Mouse (Mus musculus) lung, adult 18-20 months (tissue): ENCODE measurements at regions not wholly inside any gene's neighbourhood (a gene's known extent, or its start where the extent isn't known, plus 50 kb on each side); places are given as distances from the start of the nearest gene placed in this dataset.

Experiments
- DNase-seq, 2 experiments: peaks; one replicate each; pipeline ENCODE4 v3.0.0; 2022; ENCODE audit warnings: mixed read lengths in 2 of 2

DNA sequence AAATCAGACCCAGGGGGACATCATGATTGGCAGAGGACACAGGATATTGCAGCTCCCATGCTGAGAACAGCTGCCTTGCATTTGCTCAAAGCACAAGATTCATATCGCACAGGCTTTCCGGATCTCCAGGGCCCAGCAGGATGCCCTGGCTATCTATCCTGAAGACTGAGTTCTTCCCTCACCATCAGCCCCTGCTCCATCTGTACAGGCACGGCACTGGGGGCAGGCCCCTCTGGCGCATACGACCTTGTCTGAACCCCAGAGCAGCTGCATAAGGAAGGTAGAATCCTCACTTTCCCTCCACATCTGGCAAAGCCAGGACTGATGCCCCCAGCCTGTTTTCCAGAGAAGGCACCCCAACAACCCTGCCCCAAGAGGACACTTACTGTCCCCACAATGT lies 266.8 kb downstream of the Tns1 start:
- DNase-seq: no peak

DNA sequence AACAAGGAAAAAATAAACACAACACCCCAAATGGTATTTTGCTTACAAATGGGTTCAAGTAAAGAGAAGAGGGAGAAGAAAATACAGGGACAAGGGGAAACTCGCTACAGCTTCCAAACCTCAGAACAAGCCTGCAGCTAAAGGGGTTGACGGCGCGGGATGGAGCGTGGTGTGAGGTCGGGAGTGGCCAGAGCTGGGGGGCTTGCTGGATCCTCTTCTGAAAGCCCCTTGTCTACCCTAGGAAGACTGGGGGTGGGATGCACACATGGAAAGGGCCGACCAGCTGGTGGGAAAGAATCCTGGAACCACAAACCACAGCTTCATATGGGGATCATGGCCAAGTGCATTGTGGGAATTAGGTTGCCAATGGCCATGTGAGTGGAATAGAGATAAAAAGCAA lies 267.4 kb downstream of the Tns1 start:
- no peak for DNase-seq

DNA sequence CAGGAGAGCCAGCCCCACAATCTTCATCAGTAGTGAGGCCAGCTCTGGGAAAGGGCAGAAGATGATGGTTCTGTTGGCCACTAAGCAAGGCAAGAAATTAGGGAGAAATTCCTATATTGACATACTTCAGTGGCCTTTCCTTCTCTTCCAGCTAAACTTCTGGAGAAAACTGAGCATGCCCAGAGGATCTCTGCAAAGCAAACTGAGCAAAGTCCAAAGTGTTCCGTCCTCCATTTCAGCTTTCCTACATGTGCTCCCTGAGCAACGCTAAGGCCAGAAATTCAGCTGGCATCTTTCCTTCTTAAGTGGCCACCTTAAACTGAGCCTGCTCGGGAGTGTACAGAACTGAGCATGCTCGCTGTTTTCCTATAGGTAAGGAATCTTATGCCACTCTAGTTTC lies 268.9 kb downstream of the Tns1 start:
- DNase-seq: no peak

DNA sequence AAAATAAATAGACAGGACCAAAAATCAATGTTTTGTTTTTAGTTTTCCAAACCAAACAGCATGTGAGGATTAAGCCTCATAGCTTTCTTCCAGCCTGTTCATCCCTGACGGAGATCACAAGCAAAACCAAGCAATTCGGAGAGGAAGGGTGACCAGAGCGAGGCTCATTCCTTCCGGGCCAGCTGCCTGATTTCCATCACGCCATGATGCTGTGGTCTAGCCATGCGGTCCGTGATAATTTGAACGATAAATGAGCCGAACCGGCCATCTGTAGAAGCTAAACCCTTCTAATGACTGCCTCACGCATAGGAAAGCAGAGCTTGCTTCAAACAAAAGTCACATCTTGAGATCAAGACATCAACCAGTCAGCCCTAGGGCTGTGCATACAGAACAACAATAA lies 270.4 kb downstream of the Tns1 start:
- DNase-seq: no peak

DNA sequence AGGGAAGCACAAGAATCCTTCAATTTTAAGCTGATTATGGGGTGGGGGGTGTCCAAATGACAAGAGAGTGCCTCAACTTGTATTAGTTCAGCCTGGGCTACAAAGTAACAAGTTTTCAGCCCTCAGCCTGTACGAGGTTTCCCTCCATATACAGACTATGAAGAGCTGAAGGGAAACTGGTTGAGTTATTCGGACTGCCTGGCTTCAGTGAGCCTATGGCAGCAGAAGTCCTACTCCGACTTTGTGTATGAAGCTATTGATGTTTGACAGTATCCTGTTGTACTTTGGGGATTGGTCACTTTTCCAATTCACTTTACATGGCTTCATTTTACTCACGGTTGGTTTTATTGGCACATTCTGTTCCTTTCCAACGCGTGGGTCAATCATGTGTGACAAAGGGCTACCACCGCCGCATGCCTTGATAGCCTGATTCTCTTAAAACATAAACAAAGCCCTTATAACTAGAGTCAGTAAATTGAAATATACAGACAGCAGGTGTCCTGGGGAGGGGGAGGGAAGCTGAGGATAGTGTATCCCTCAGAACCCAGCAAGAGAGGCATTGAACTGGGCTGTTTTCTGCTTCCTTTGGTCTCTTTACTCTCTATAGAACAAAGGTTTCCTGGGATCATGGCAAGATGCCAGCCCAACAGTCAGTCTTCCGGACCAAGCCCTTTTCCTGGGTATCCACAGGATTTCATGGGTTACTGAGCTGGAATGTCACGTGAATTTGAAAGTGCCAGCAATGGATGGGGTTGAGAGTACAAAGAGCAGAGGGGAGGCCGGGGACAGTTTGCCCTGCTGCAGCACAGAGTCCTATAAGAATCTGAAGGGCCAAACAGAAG lies 273.9 kb downstream of the Tns1 start:
- DNase-seq: no peak

DNA sequence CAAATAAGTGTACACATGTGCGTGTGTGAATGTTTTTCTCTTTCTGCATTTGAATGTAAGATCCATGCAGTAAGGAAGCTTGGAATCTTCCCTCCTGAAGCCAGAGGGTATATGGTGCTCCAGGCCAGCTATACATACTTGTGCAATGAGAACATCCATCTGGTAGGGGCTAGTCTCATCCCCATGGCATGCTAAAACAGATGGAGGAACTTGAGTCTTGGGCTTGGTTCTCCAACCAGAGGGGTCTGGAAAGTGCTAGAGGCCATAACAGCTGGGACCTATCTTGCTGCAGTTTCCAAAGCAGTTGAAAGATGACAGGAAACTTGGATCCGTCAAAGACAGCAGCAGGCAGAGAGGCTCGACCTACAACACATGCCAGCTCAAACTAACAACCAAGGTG lies 275.9 kb downstream of the Tns1 start:
- no peak for DNase-seq

DNA sequence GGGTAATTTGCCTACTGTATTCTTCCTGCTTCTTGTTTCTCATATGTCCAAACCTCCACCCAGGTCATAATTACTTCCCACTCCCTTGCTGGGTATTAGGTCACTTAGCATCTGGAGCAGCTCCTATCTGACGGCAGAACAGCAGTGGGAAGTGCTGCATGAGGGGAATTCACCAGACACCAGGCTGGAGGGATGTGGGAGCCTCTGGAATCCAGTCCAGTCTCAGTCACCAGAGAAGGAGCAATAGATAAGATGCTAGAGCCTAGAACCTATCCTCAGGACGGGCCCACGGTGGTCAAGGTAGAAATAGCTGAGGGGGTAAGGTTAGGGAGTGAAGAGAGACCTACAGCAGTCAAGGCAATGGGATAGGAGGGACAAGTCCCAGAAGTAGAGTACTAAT lies 277.1 kb downstream of the Tns1 start:
- no peak for DNase-seq

DNA sequence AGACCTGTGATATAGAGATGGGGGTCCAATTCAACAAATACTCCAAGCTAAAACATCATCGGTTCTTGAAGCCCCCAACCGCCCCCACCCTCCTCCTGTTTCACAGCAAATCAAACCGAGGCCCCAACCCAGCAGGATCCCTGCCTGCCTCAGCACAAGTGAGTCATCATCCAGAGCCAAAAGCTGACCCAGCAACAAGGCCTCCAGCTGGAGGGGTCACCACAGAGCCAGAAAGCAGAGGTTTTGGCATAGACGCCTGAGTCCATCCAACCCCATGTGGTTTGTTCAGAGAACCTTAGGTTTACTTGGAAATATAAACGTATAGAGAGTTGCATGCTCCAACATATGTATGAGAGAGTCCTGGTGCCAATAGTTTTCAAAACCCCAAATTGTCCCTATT lies 279.1 kb downstream of the Tns1 start:
- DNase-seq: no peak

DNA sequence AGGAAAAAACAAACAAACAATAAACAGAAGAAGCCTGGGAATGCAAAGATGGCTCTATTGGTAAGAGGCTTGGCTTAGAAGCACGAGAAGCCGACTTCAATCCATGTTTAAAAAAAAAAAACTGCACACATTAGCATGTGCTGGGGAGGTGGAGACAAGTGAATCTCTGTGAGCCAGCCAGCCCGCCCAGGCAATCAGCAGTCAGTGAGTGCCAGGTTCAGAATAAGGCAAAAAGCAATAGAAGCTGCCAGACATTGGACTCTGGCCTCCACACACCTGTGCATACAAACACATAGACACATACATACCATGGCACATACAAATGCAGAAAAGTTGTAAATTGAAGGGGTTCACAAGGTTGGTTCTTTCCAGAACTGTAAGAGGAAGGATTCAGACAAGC lies 279.7 kb downstream of the Tns1 start:
- DNase-seq: no peak

DNA sequence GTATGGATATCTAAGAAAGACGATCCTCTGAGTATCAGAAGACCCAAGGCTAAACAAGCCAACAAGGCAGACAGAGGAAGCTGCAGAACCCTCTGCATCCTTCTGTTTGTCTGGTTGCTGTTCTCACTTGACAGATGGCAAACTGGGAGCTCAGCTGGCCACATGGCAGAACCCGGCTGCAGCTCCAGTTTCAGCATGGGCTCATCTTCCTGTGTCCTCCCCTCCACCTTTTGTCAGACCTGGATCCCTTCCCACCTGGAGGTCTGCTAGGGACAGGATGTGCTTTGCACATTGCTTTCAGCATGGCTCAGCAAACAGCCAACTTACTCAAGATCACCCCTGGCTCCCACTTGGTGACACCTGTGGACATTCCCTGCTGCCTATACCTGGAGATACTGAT lies 284.9 kb downstream of the Tns1 start:
- no peak for DNase-seq

DNA sequence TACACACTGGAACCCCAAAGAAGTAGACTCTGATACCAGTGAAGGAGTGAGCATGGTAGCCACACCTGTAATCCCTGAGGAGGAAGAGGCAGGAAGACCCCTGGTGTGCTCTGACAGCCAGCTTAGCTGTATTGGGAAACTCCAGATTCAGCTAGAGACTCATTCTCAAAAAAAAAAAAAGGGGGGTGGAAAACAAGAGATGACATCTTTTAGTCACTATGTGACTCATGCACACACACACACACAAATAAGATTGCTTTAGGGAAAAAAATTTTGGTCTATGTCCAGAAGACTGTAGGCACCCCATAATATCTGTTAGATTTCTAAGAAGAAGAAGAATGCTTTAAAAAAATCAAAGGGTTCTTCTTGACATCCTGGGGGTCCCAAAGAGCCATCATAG lies 287.6 kb downstream of the Tns1 start:
- DNase-seq: no peak

DNA sequence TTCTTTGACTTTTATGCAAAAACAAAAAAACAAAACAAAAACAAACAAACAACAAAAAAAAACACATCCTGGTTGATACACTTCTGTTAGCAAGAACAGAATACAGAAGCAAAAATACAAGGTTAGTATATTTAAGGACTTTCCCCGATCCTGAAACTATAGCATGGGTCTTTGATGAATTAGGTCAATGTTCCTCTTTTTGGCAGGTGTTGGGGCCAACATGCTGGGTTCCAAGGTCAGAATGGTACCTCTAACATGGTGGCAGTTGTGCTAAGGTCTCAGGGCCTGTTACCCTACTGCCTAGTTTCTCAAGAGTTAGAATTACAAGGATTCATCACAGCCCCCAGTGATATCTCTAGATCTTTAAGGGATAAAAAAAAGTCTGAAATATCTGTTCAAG lies 289.7 kb downstream of the Tns1 start:
- no peak for DNase-seq

DNA sequence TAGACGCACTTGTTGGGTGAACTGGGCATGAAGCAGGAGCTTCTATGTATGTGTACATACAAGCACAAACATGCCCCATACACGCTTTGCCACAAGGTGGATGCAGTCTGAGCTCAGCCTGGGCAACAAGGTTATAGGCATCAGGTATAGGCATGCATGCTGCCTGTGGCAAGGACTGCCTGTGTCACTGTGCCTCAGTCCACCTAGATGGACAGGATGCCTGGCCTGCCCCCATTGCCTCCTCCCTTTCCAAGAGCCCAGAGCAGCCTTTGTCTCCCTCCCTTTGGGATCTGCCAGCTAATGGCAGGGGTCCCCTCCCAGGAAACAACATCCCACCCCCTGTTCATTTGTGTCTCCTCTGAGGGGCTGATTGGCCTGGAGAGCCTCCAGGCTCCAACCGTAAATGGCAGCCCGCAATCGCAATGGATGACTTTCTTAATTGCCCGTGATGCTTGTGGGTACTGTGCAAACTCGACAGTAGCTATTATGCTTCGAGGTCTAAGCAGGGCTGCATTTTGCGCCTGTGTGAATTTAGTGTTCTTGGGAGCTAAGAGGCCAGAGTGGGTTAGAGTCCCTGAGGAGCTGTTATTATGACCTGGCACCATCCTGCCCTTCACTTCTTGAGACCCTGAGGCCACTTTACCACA lies 293.6 kb downstream of the Tns1 start:
- no peak for DNase-seq

DNA sequence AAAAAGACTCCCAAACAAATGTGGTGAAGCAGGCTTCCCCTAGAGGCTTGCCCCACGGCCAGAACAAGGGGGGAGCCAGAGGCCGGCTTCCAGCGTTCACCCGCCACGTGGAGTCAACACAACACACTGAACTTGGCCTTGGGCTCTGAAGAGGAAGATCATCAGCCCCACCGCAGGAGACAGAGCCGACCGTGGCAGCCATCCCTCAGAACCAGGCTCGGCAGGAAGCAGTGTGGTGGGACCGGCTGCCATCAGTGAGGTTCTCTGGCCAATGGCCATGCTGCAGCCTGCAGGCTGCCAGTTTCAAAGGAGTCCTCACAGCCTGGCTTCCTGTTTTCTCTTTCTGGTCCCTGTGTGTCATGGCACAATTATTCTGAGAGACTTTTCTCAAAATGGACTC lies 295.3 kb downstream of the Tns1 start:
- no peak for DNase-seq

DNA sequence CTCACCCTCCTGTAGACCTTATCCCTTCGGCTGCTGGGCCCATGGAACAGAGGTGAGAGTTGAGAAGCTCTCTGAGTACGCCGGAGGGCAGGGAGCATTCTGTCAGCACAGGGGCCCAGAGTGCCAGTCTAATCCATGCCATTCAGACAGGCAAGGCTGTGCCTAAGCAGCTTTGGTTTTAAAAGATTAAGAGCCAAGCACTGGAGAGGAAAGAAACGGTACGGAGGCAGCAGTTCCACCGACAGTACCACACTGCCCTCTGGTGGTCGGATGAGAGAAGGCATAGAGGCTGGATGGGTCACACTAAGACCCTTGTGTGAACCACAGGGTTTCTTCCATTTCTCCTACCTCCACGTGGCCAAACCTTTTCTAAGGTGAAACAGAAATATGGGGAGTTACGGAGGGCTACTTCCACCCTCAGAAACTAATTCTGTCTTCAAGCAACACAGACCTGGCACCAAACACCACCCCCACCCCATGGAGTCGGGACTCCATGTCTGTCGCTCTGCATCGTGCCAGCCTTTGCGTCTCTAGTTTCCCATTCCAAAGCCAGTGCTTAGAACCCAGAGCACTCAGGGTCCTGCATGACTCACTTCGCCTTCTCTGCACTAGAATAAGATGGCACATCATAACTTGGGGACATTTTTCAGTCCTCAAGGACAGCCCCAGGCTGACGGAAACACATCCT lies 297.9 kb downstream of the Tns1 start:
- peak; percentile 73 to 77 for DNase-seq

DNA sequence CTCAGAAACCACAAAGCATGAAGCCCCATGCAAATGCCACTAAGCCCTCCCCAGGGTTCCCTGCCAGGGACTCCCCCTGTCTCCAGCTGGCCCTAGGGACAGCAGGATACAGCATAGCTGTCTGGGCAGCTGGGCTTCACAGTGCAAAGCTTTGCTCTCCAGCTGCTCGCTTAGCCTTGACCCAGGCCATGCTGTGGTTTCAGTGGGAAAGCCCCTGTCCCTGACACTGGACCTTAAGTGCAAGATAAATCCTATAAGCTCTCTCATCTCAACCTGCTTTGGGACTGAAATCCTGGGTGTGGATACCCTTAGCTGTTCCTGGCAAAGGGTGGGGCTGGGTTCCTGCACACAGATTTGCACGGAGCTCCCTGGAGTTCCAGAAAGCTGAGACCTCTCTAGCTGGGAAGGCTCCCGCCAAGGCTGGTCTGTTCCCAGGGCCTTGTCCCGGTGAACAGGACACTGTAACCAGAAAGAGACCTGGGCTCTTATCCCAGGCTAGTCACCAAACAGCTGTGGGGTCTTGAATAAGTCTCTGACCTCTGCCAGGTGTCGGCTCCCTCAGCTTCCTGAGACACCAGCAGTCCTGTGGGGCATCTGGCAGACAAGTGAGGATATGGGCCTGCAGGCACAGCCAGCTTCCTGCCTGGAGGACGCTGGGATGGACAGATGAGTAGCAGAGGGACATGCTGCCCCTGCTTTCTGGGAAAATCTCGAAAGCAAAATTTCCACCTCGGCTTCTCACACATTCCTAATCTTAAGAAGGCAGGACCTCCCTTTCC lies 299.7 kb downstream of the Tns1 start:
- DNase-seq: peak in 1 of 2 experiments; percentile 31

DNA sequence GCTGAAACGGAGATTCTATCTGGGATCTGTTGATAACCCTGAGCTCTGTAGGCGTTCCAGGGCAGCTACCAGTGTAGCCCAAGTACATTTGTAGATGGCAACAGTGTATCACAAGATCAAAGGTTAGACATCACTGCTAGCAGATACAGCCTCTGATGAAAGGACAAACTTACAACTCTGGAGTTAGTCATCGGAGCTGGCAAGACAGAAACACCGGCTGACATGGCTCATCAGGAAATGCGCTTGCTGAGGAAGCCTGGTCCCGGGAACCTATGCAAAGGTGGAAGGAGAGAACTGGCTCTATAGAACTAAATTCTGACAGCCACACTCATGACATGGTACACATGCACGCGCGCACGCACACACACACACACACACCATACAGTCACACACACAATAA lies 300.5 kb downstream of the Tns1 start:
- no peak for DNase-seq

DNA sequence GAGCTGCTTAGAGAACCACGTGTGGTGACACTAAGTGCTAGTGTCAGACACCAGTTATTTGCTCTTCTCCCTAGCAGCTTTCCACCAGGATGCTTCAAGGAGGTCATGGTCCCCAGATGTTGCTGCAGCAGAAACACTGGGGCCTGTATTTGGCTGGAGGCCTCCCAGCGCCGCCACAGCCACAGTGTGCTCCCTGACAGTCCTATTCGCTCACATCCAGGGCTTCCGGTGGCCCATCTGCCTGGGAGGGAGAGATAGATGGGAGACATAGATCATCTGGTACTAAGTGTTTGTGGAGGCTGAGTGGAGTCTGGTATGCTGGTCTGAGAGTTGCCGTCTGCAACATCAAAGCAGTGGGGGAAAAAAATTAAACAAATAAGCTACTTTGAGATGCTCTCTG lies 301.6 kb downstream of the Tns1 start:
- no peak for DNase-seq

DNA sequence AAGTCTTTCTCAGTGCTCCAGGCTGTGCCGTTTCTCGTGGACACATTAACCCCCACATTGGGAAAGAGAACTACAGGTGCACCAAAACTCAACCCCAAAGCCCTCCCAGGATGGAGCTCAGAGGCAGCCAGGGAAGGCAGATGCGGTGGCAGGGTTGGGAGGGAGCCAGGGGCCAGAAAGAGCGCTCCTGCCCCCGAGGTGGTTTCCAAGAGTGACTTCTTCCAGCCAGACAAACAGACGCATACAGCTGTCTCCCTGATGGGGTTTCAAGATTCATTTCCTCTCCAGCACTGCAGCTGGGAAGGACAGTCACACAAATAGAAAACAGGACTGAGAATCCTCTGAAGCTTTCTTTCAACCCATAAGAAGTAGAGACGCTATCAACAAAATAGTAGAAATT lies 303.5 kb downstream of the Tns1 start:
- DNase-seq: peak in 1 of 2 experiments; percentile 24

DNA sequence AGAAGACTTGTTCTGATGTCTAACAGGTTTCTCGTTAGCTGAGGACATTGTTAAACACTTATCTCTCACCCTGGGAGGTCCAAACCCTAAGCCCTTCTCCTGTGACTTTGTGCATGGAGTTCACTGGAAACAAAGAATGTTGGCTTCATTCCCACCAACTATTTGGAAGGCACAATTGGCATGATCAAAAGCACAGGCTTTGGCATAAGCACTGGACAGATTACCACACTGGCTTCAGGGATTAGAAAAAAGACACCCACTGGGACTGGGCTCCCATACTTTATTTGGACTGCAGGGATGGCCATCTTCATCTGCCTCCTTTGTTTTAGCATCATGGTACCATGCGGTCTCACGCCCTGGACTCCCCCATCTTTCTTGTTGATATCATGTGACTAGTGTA lies 317.0 kb downstream of the Tns1 start:
- no peak for DNase-seq

DNA sequence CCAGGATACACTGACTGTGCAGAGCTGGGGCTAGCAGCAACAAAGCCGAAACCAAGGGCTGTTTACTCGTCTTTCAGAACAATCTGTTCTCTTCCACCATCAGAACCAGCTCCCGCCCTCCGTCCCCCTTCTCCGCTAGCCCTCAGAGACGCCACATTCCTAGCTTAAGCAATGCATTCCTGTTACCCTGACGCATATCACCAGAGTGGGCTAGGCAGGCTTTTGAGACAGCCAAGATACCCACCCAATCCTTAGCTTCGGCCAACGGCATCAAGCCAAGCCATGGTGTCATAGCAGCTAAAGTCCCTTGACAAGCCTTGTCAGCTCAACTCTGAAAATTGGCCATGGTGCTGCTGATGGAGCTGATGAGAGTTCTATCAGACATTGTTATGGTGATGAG lies 319.1 kb downstream of the Tns1 start:
- DNase-seq: peak; percentile 67 to 76

DNA sequence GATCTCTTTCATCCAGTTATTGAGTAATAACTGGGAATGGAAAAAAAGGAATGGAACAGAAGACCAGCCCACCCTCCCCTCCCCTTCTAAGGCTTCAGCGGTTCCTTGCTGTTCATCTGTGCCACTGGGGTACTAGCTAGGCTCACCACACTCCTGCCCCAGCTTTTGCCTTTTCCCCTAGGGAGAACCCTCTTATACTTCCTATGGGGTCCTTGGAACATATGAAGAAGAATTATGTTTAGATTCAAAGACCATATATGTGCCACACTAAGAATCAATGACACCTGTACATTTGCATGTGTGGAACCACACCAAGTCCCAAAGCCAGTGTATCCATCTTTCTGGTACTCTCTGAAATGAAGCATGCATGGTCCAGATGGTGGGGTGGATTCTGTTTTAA lies 324.3 kb downstream of the Tns1 start:
- DNase-seq: no peak

DNA sequence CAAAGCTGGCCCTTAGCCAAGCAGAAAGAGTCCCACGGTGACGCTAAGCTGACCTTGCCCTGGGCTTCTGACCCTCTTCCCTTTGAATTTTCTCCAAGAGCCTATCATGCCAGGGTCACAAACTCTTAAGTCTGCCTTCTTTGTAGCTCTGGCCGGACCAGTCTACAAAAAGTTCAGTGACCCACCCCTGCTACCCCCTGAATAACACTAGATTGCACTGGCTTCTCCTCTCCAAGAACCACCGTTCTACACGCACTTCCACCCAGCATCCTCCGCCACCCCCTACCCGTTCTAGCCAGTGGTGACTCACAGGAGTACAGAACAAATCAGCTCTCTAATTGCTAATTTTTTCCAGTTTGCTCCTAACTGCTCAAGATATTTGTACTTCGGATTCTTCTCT lies 325.0 kb downstream of the Tns1 start:
- peak; percentile 12 to 41 for DNase-seq
